Mouse (Mus musculus) thymus, postnatal 10 days (tissue): ENCODE results near the gene Crisp1.

Source experiments
- DNase-seq, 2 experiments: peaks; one replicate each; pipeline ENCODE4 v3.0.0; 2021; ENCODE audit warnings: low spot score in 2 of 2

Gene Crisp1

DNA sequence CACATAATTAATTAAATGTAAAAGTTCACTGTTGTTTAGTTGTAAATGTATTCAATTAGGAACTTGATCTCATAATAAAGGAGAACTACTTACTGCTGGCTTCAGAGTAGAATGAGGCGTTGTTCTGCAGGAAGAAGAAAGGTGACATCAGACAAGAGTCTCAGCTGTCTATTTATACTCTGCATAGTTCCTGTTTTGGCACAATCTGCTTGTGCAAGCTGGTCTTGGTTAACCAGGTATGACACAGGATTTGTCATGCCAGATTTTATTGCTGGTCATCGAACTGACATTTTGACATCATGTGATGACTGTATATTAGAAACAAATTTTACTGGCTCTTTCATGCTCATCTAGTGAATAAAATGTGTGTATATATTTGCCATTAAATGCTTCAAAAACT, at the start of gene Crisp1:
Crisp1 (minus strand) TSS at position 146 of the 400 bp plus-strand sequence.
- no peak for DNase-seq

GRCm38 (mm10) chr17:40342497-40343009, 23.5 kb upstream of the Crisp1 start:
- no peak for DNase-seq

DNA sequence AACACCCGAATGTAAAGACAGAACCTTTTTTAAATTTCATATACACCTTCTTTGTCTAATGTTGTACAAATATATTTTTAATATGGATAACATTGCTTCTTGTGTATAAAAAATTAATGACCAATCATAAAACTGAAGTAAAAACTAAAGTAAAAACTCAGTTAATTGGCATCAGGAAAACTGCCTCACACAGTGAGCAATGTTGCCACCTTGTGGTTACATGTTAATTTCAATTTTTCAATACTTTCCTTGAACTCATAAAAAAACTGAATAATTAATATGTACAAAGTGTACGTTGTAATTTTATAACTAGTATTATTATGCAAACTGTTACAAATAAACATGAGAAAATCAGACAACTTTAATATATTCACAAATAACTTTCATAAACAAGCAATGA, 33.6 kb downstream of the Crisp1 start:
- no peak for DNase-seq

DNA sequence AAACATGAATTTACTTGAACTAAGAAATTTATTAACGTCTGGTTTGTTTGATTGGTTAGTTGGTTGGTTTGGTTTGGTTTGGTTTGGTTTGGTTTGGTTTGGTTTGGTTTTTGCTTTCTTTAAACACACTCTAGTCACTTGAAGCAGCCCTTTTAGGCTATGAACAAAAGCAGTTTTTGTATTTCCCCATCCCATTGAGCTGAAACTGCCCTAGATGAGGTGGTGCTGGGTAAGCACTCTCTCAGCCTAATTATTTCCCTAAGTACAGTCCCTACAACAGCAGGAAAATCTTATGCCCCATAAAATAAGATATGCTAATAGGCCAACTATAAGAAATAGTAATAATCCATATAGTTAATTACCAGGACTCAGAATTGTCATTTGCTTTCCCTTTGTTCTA, 43.5 kb downstream of the Crisp1 start:
- DNase-seq = no peak

DNA sequence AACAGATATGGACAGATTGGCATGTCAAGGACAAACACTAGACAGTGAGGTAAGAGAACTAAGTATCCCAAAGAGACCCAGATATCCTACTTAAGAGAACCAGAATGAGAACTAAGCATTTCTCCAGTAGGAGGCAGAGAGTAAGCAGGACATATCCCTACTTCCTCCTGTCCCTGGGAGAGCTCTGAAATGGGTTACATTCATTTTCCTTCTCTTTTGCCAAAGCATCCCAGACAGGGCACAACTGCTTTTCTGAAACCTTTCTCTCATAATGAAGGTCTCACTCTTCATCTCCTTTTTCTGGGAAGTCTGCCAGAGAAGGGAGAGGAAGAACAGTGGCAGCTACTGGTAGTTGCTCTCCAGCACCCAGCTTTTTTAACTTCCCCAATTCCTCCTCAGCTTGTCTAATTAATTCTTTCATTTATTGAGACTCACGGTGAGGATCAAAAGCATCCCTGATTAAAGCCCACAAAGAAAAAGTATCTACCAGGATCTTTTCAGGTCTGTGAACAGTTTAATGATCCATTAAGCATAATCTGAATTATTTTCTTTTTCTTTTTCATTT, 44.0 kb downstream of the Crisp1 start:
- DNase-seq = no peak

DNA sequence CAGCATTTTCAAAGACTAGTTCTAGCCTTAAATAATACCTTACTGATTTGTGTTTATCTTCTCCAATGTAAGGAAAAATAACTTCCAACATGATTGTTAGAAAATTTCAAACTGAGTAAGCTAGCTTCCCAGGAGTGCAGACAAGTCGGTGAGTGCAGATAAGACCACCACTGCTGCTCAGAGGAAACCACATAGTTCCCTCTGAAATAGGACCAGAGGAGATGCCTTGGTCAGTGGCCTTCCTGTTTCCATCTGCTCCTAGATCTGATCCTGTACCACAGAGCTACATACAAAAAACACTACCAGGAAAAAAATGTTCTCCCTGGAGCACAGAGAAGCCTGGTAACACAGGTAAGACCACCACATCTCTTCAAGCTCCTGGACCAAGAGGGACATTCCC, 66.5 kb downstream of the Crisp1 start:
- no peak for DNase-seq
